Mouse (Mus musculus) urinary bladder, postnatal 14 days (tissue): ENCODE measurements around the gene Abcf1.

Source experiments
- DNase-seq: peaks from one replicate; pipeline ENCODE4 v3.0.0; 2021; ENCODE audit warnings: low spot score

The Abcf1 gene

GRCm38 (mm10) chr17:35969418-35970389 is at the start of gene Abcf1:
Gene Abcf1 (minus strand): TSS chr17:35969761.
- DNase-seq, result peak; percentile 99

DNA sequence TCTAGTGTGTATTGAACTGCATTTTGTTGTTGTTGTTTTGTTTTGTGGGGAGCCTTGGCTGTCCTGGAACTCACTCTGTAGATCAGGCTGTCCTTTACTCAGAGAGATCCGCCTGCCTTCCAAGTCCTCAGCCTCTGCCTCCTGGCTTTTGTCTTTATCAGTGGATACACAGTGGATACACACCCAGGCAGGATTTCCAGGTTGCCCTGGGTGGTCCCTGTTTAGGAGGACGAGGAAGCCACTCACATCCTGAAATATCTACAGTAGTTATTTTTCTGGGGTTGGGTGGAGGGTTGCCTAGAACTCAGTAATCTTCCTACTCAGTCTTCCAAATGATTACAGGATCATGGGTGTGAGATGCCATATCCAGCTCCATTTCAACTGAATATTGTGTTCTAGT is 49.4 kb upstream of the Abcf1 start:
- no peak for DNase-seq

GRCm38 (mm10) chr17:36017046-36017445 is 47.5 kb upstream of the Abcf1 start:
- DNase-seq, result no peak

DNA sequence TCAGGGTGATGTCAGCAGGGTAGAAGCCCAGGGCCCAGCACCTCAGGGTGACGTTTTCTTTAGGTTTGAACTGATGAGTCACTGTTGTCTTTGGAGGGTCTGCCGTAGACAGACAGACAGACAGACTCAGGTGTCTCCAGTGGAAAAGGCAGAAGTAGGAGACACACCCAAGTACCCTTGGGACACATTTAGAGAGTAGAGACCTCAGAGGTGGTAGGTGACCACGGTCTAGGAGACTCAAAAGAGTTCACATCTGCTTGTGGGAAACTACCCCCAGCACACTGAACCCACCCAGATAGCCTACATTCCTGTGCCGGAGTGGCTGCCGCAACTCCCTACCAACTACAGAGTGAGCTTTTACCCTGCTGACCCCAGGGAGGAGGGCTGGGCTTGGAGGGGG is 45.4 kb upstream of the Abcf1 start:
- DNase-seq, result no peak

DNA sequence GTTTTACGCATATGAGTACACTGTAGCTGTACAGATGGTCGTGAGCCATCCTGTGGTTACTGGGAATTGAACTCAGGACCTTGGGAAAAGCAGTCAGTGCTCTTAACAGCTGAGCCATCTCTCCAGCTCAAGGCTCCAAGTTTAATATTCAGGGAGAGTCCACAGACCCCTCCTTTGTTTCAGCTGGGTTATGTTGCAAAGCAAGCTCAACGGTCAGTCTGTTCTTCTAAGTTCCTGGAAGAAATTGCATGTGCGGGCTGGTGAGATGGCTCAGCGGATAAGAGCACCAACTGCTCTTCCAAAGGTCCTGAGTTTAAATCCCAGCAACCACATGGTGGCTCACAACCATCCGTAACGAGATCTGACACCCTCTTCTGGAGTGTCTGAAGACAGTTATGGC is 34.8 kb upstream of the Abcf1 start:
- DNase-seq, result peak; percentile 27

DNA sequence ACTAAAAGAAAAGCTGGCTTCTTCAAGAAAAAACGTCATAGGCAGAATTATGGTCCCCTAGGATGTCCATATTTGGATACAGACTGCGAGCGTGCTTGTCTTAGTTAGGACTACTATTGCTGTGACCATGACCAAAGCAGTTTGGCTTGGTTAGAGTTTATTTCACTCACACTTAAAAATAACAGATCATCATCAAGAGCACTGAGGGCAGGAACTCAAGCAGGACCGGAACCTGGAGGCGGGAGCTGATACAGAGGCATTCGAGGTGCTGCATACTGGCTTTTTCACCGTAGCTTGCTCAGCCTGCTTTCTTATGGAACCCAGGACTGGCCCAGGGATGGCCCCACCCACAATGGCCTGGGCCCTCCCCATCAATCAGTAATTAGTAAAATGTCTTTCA is 33.8 kb upstream of the Abcf1 start:
- DNase-seq, result no peak

DNA sequence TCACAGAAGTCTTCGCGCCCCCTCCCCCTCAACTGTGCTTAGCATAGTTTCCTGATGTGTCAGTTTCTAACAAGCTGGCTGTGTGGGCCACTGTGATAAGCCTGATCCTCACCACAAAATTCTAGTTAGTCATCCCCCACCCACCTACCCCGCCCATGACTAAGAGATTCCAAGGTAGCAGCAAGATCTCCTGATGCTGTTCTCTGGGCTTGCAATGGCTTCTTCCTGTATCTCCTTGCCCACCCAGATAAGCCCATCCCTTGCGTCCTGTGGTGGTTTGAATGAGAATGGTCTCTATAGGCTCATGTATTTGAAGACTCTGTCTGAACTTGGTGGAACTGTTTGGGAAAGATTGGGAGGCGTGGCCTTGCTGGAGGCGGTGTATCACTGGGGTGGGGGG is 32.4 kb upstream of the Abcf1 start:
- DNase-seq, result no peak

DNA sequence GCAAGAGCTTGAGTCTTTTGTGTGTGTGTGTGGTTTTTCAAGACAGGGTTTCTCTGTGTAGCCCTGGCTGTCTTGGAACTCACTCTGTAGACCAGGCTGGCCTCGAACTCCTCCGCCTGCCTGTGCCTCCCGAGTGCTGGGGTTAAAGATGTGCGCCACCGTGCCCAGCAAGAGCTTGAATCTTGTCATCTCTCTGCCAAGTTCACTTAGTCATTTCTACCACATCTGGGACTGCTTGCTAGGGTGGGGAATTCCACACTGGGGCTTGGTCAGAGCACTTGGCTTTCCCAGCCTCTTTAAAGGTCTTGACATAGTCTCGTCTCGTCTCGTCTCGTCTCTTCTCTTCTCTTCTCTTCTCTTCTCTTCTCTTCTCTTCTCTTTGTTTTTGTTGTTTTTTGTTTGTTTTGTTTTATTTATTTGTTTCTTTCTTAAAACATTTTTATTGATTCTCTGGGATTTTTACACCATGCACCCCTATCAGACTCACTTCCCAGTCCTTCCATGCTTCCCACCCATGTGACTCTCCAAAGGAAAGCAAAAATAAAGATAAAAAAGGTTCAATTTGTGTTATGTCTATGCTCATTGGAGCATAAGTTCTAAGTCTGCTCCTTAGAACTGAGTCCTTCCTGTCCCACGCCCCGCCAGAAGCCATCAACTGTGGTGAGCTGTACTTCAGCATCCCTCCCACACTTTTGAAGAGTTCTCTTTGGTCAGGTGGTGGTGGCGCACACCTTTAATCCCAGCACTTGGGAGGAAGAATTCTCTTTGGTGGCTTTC is 31.7 kb upstream of the Abcf1 start:
- DNase-seq, result no peak

- DNase-seq, result no peak
Measured at GRCm38 (mm10) chr17:36000349-36000748, 30.8 kb upstream of the Abcf1 start.

DNA sequence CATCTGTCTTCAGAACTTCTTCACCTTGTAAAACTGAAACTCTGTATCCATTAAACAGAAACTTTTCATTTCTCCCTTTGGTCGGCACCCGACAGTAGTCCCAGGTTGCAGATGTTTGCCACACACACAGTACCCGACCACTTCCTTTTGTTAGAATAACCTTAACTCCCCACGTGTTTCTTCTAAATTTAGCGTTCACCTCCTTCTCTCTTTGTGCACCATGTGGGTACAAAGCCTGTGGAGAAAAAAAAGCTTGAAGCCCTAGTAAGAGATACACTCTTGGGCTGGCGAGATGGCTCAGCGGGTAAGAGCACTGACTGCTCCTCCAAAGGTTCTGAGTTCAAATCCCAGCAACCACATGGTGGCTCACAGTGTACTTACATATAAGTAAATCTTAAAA is 29.8 kb upstream of the Abcf1 start:
- DNase-seq, result no peak

GRCm38 (mm10) chr17:35998545-35999305 is 29.2 kb upstream of the Abcf1 start:
- DNase-seq, result no peak

DNA sequence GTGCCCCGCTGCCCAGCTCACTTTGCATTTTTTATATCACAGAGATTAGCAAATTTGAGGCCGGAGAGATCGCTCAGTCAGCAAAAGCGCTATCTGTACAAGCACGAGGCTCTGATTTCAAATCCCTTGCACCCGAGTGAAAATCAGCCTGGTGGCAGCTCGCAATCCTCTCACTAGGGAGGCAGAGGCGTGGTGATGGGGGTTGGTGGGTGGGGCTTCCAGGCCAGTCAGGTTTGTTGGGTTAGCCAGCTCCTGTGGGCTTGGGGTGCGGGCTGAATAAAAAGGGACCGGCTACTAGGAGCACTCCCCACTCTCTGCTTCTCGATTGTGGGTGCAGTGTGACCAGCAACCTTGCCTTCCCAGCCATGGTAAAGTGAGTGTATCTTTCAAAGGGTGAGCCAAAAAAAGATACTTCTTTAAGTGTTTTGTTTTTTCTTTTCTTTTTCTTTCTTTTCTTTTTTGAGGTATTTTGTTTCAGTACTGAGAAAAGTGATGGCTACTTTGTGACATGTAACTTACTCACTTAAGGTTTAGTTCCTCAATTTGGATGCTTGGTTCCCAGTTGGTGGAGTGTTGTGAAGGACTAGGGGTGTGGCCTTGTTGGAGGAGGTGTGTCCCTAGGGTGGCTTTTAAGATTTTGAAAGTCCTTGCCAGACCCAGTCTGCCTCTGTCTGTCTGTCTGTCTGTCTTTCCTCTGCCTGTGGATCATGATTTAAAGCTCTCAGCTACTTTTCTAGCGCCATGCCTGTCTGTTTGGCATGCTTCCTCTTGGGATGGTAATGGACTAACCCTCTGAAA is 28.4 kb upstream of the Abcf1 start:
- peak; percentile 40 for DNase-seq

GRCm38 (mm10) chr17:35996949-35997348 is 27.4 kb upstream of the Abcf1 start:
- peak; percentile 98 for DNase-seq

- no peak for DNase-seq
Measured at GRCm38 (mm10) chr17:35994879-35995240, 25.3 kb upstream of the Abcf1 start.

- DNase-seq, result peak; percentile 85
Measured at GRCm38 (mm10) chr17:35994175-35994878, 24.8 kb upstream of the Abcf1 start.

GRCm38 (mm10) chr17:35993675-35994074 is 24.1 kb upstream of the Abcf1 start:
- peak; percentile 83 for DNase-seq

GRCm38 (mm10) chr17:35991781-35992180 is 22.2 kb upstream of the Abcf1 start:
- DNase-seq, result peak; percentile 29

DNA sequence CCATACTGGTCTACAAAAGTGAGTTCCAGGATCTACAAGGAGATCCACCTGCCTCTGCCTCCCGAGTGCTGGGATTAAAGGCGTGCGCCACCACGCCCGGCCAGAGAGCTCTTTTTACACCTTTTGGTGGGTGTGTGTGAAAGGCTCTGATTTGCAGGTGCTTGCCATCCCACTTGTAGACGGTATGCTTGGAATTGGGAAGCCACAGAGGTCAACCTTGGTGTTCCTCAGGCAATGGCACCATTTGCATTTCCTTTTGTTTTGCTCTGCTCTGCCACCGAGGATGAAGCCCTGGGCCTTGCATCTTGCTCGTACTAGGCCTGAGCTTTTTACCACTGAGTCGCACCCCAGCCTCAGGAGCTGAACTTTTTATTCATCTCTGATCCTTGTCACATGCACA is 12.2 kb upstream of the Abcf1 start:
- DNase-seq, result no peak

- DNase-seq, result peak; percentile 58
Measured at GRCm38 (mm10) chr17:35980363-35980754, 10.8 kb upstream of the Abcf1 start.

DNA sequence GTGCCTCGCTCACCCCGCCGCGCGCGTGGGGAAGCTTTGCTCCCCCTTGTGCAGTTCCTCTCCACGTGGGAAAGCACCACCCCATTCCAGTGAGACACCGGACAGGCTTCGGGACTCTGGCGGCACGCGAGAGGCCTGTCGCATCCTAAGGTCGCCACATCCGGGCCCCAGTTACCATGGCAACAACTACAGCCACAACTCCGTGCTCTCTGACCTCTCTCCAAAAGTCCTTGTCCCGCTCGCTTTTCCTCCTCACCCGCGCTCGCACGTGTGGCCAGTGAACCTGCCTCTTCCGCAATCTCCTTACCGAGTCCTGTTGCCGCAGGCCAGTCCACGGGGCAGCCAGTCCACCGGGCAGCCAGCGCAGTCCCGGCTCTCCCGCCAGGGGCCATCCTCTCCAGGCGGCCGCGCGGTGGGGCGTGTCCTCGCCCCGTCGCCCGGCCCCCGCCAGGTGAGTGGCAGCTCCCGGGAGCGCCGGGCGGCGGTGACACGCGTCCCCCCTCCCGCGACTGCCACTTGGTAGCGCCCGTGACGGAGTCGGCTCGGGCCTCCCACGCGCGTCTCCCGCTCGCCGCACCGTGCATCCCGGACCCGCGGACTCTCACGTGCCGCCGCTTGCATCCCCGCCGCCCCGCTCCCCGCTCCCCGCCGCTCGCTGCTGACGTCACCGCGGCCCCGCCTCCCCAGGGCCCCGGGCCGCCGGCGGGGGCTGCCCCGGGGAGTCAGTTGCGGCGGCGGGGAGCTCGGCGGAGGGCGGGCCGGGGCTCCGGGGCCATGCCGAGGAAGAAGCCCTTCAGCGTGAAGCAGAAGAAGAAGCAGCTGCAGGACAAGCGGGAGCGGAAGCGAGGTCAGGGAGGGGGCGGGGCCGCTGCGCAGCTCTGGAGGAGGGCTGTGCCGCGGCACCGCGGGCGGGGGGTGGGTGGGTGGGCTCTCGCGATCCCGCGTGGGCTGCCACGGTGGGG is 10.1 kb upstream of the Abcf1 start, which contains the start of the genes Gnl1 and Prr3:
Gene Gnl1 (plus strand): TSS at position 451 of the 962 bp plus-strand sequence.
Gene Prr3 (minus strand): TSS at position 836 of the 962 bp plus-strand sequence.
- peak; percentile 91 for DNase-seq
